Mouse (Mus musculus): ENCODE results near the gene Zfp750. TPM values are rescaled to one million over a fixed set of nuclear protein-coding genes. Genes with fewer than 3 reads are reported as not detected.

Zfp750 gene
- polyA plus RNA-seq (2012; ENCODE audit: low replicate concordance), result 0.14 TPM in 1 of 2 replicates, not detected in the other

DNA sequence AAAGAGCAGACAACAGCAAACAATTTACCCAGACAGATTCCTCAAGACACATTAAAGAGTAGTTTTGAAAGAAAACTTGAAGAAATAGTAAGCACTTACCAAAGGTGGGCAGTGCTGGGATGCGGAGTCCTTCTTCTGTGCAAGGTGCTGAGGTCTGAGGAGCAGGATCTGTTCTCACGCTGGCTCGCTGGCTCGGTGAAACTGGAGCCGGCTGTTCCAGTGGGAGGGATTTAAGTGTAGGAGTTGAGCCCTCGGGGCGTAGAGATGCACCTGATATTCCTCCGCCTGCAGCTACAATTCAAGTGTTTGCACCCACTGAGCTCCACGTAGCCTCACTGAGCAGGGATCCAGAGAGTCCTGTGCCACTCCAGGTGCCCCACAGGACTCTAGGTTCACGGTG lies at the start of gene Zfp750:
Gene Zfp750 (minus strand): TSS at position 203 of the 400 bp plus-strand sequence.

Other genes with a start within 250 kb of the Zfp750 start
- 10.8 and 17.9 TPM in 2 replicates for gene Wdr45b, start 164.9 kb downstream of the Zfp750 start, polyA plus RNA-seq (2012; ENCODE audit: low replicate concordance)
- not detected in 2 replicates for gene Rab40b, start 131.1 kb downstream of the Zfp750 start, polyA plus RNA-seq (2012; ENCODE audit: low replicate concordance)
- gene Fn3krp, start 97.9 kb downstream of the Zfp750 start, polyA plus RNA-seq (2012; ENCODE audit: low replicate concordance), result 3.9 and 8.1 TPM in 2 replicates
- 0.13 and 4.7 TPM in 2 replicates for gene Fn3k, start 84.4 kb downstream of the Zfp750 start, polyA plus RNA-seq (2012; ENCODE audit: low replicate concordance)
- gene Tbcd, start 67.4 kb downstream of the Zfp750 start, polyA plus RNA-seq (2012; ENCODE audit: low replicate concordance), result 4.0 and 4.1 TPM in 2 replicates
- gene B3gntl1, start 153.8 kb upstream of the Zfp750 start, polyA plus RNA-seq (2012; ENCODE audit: low replicate concordance), result 2.1 and 3.6 TPM in 2 replicates
- gene Metrnl, start 182.2 kb upstream of the Zfp750 start, polyA plus RNA-seq (2012; ENCODE audit: low replicate concordance), result 12.9 and 33.1 TPM in 2 replicates